Mouse (Mus musculus) liver, embryonic 14.5 days (tissue): ENCODE results near the gene Ltc4s. TPM values are rescaled to one million over a fixed set of nuclear protein-coding genes. Genes with fewer than 3 reads are reported as not detected.

ENCODE experiments used
- ATAC-seq: fragments of 200-750 bp; cut with Nextera tagmentation; 2 replicates; pipeline ENCODE4 v1.8.0; 2017; ENCODE audit warnings: moderate number of reproducible peaks, mild to moderate bottlenecking, moderate library complexity; ENCODE audit not compliant: insufficient read depth
- DNase-seq, 3 experiments: peaks; one replicate each; pipeline ENCODE4 v3.0.0-alpha.2; 2012 to 2013; ENCODE audit warnings: low read depth in 3 of 3, low spot score in 3 of 3
- H3K27ac ChIP-seq: fragments of 300-500 bp; sonication (generic); 2 replicates; pipeline ENCODE4 v1.5.1; 2014; ENCODE audit warnings: moderate library complexity, mild to moderate bottlenecking, control low read depth, inconsistent platforms
- H3K27me3 ChIP-seq: fragments of 300-500 bp; sonication (generic); 2 replicates; pipeline ENCODE4 v1.6.1; 2014; ENCODE audit warnings: mild to moderate bottlenecking, low read length, moderate library complexity; ENCODE audit not compliant: control insufficient read depth, insufficient read depth
- H3K36me3 ChIP-seq: fragments of 300-500 bp; sonication (generic); replicated peaks from 2 replicates; pipeline ENCODE4 v1.6.1; 2014; ENCODE audit warnings: low read depth; ENCODE audit not compliant: control insufficient read depth, insufficient read depth
- H3K4me1 ChIP-seq, 2 experiments: fragments of 200-500 bp in 1 of 2; fragments of 300-500 bp in 1 of 2; sonication (generic) in 1 of 2; replicated peaks; 2 replicates each; pipeline ENCODE4 v1.6.1; 2012 to 2014; ENCODE audit warnings: antibody characterized with exemption in 1 of 2, inconsistent platforms in 1 of 2, low read length in 1 of 2; ENCODE audit not compliant: control insufficient read depth in 2 of 2, insufficient read depth in 2 of 2
- H3K4me2 ChIP-seq: fragments of 300-500 bp; sonication (generic); 2 replicates; pipeline ENCODE4 v1.6.1; 2014; ENCODE audit warnings: low read depth, mild to moderate bottlenecking, control low read depth, moderate library complexity
- H3K4me3 ChIP-seq, 2 experiments: fragments of 200-500 bp in 1 of 2; fragments of 300-500 bp in 1 of 2; sonication (generic) in 1 of 2; 2 replicates each; pipeline ENCODE4 v1.5.1; 2012 to 2014; ENCODE audit warnings: low read depth in 2 of 2, low read length in 2 of 2, mild to moderate bottlenecking in 2 of 2, control low read depth in 1 of 2, inconsistent platforms in 1 of 2, moderate library complexity in 1 of 2; ENCODE audit not compliant: insufficient read depth in 1 of 2
- H3K9ac ChIP-seq: fragments of 300-500 bp; sonication (generic); replicated peaks from 2 replicates; pipeline ENCODE4 v1.6.1; 2014; ENCODE audit warnings: mild to moderate bottlenecking, control low read depth, moderate library complexity
- H3K9me3 ChIP-seq: fragments of 300-500 bp; sonication (generic); 2 replicates; pipeline ENCODE4 v1.6.1; 2016; ENCODE audit warnings: low read length, mixed read lengths; ENCODE audit not compliant: control insufficient read depth
- CTCF ChIP-seq: IDR thresholded peaks from 2 replicates; pipeline ENCODE4 v1.5.1; 2016; ENCODE audit warnings: antibody characterized with exemption, low read depth, control low read depth
- EP300 ChIP-seq: IDR thresholded peaks from 2 replicates; pipeline ENCODE4 v1.6.1; 2016; ENCODE audit warnings: antibody characterized with exemption, low read depth
- WGBS: fragments of 180-500 bp; shearing (Covaris S2); extraction: QIAGEN DNeasy Blood & Tissue Kit; methylation state at CpG from one replicate; pipeline ENCODE4 v1.1.7; 2014; ENCODE audit not compliant: insufficient replicate concordance; 5-methylcytosine and 5-hydroxymethylcytosine counted together
- polyA plus RNA-seq, 2 experiments: library from polyadenylated mRNA; depleted of rRNA in 1 of 2; stranded (reverse) in 1 of 2; unstranded in 1 of 2; fragments of >200 nt; fragmentation: Nextera tagmentation in 1 of 2; extraction: Ambion mirVana in 1 of 2; gene quantifications; 2 replicates each; pipeline versions ENCODE4 v1.2.1 to v1.2.3; 2012 to 2014

Ltc4s gene
- polyA plus RNA-seq, 2 experiments = 0.54 to 0.83 TPM

GRCm38 (mm10) chr11:50222559-50223276 lies 15.7 kb downstream of the Ltc4s start:
- H3K36me3 ChIP-seq = no peaks in the 10 kb centered on the region; the same call in 1 of the 2 replicates
- H3K27me3 ChIP-seq = no peaks in the 10 kb centered on the region
- 60% methylated on average over 7 of the region's 7 CpGs for WGBS
- no peak for DNase-seq
- peak overlapping the region in 1 of 2 experiments; percentile 89; a peak in 3 of 4 replicates for H3K4me3 ChIP-seq
- no peak for ATAC-seq
- H3K4me2 ChIP-seq = peak overlapping the region; percentile 92
- TF ChIP-seq CTCF (no peak), EP300 (no peak)
- H3K9me3 ChIP-seq = no peaks in the 10 kb centered on the region
- peak overlapping the region; percentile 98 for H3K9ac ChIP-seq
- H3K4me1 ChIP-seq = peaks cover 28 to 37% of the 10 kb centered on the region in 2 experiments
- H3K27ac ChIP-seq = peak overlapping the region; percentile 98

GRCm38 (mm10) chr11:50219833-50220232 lies 18.6 kb downstream of the Ltc4s start:
- Histone ChIP-seq H3K4me2 (no peak overlapping the region), H3K36me3 (no peaks in the 10 kb centered on the region), H3K4me1 (peaks cover 36 to 51% of the 10 kb centered on the region in 2 experiments), H3K27ac (no peak overlapping the region), H3K9ac (no peak overlapping the region), H3K27me3 (no peaks in the 10 kb centered on the region), H3K9me3 (no peaks in the 10 kb centered on the region), H3K4me3 (no peak overlapping the region)
- no peak for DNase-seq
- WGBS = 41% methylated on average over 2 of the region's 2 CpGs
- TF ChIP-seq CTCF = peak; percentile 12; the same call in 1 of the 2 replicates
- no peak for TF ChIP-seq EP300
- ATAC-seq = no peak

GRCm38 (mm10) chr11:50217811-50218210 lies 20.6 kb downstream of the Ltc4s start:
- no peak overlapping the region for H3K4me2 ChIP-seq
- WGBS = 59% methylated on average over 4 of the region's 4 CpGs
- TF ChIP-seq CTCF = no peak
- TF ChIP-seq EP300 = no peak
- H3K27ac ChIP-seq = no peak overlapping the region
- H3K4me1 ChIP-seq = peaks cover 25 to 43% of the 10 kb centered on the region in 2 experiments
- ATAC-seq (no peak), DNase-seq (no peak)
- no peaks in the 10 kb centered on the region for H3K9me3 ChIP-seq
- H3K4me3 ChIP-seq = no peak overlapping the region
- no peaks in the 10 kb centered on the region for H3K36me3 ChIP-seq
- no peak overlapping the region for H3K9ac ChIP-seq
- H3K27me3 ChIP-seq = no peaks in the 10 kb centered on the region

- H3K9ac ChIP-seq = no peak overlapping the region
- no peak overlapping the region for H3K27ac ChIP-seq
- H3K9me3 ChIP-seq = no peaks in the 10 kb centered on the region
- no peaks in the 10 kb centered on the region for H3K36me3 ChIP-seq
- peaks cover 25 to 47% of the 10 kb centered on the region in 2 experiments for H3K4me1 ChIP-seq
- no peak overlapping the region for H3K4me2 ChIP-seq
- TF ChIP-seq EP300 (no peak), CTCF (no peak)
- H3K27me3 ChIP-seq = no peaks in the 10 kb centered on the region
- no peak for ATAC-seq
- DNase-seq = no peak
- H3K4me3 ChIP-seq = no peak overlapping the region
- WGBS = 58% methylated on average over 4 of the region's 4 CpGs
Measured at GRCm38 (mm10) chr11:50216724-50217366, 21.6 kb downstream of the Ltc4s start.

- Histone ChIP-seq H3K36me3 (no peaks in the 10 kb centered on the region), H3K27ac (0 out of 2 replicates have a peak overlapping the region, but pooled peaks have one; percentile 4), H3K9me3 (no peaks in the 10 kb centered on the region), H3K4me1 (peaks cover 35 to 55% of the 10 kb centered on the region in 2 experiments), H3K4me3 (no peak overlapping the region), H3K27me3 (no peaks in the 10 kb centered on the region), H3K9ac (no peak overlapping the region), H3K4me2 (peak overlapping the region; percentile 4; the same call in 1 of the 2 replicates)
- TF ChIP-seq EP300 (no peak), CTCF (no peak)
- 44% methylated on average over 9 of the region's 9 CpGs for WGBS
- DNase-seq (no peak), ATAC-seq (no peak)
Measured at GRCm38 (mm10) chr11:50215633-50216032, 22.8 kb downstream of the Ltc4s start.
